Mouse (Mus musculus): ENCODE data around the gene Dpp6.

- TF ChIP-seq EP300 (IDR thresholded peaks at IDR 0.05; ENCODE audit: low read depth) (no peak), CTCF (IDR thresholded peaks at IDR 0.05; ENCODE audit: low read depth) (no peak)
These were observed 217.9 kb downstream of the Dpp6 start for GRCm38 (mm10) chr5:27034858-27035257.

All from liver, postnatal 0 days (tissue).